Mouse (Mus musculus) fibroblast of lung, adult 2 months (primary cell): ENCODE measurements around the gene Abhd16a.
"Not testable (repeated sequence)": the region's sequence is repeated elsewhere in the genome, so short reads cannot be mapped to it uniquely, and the experiment has no call there.

Source experiments
- DNase-seq: peaks from one replicate; pipeline ENCODE4 v3.0.0-alpha.2; 2011; ENCODE audit warnings: low read depth

Abhd16a gene

DNA sequence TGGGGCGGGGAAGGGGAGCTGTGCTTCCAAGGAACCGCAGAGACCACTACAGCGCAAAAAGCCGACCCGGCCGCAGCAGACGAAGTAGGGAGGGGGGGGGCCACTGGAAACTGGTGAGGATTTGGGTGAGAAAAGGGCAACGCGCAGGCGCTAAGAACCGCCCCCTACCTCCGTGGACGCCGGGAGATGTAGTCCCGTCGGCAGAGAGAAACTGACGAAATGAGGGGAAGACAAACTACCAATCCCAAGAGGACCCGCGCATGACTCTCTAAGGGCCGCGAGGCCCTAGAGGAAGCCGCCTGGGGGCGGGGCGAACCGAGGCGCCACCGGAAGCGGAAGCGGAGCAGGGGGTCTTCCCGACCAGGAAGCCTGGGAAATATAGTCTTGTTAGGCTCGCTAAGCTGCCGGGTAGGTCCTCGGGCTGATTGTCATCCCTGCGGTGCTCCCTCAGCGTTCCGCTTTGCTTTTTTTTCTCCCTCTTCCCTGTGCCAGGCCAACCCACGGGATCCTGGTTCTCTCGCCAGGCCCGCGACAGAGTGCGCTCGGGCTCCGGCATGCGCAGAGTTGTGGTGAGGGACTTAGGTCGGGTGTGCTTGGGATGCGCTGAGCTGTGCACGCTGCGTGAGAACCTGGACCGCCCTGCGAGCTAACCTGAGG lies 32.2 kb downstream of the Abhd16a start, which contains the start of gene Gpank1:
Gene Gpank1 (plus strand): TSS at position 313 of the 657 bp plus-strand sequence.
- DNase-seq, result peak; percentile 97

- peak; percentile 20 for DNase-seq
Measured at GRCm38 (mm10) chr17:35121871-35122303, 32.8 kb downstream of the Abhd16a start, which contains the start of gene Csnk2b. Csnk2b (minus strand) TSS chr17:35122053.

- DNase-seq, result not testable (repeated sequence)
Measured at GRCm38 (mm10) chr17:35123287-35123686, 34.2 kb downstream of the Abhd16a start.

GRCm38 (mm10) chr17:35124261-35124896 lies 35.3 kb downstream of the Abhd16a start:
- not testable (repeated sequence) for DNase-seq

- DNase-seq, result no peak
Measured at GRCm38 (mm10) chr17:35125081-35125480, 36.0 kb downstream of the Abhd16a start.

DNA sequence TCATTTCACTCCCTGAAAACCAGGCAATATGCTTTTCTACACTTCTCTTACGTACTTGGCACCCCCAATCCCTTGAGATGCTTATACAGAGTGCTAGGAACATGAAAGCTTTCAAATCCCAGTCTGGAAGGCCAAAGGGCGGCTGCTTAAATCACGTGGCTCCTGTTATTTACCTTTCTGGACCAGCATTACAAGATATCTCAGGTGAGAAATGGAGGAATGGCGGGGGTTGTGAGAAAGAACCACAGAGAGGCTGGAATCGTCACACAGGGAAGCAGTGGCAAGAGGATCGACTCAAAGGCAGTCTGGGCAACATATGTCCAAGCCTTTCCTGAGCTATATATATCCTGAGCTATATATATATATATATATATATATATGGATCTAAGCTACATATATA lies 36.5 kb downstream of the Abhd16a start:
- no peak for DNase-seq

GRCm38 (mm10) chr17:35126206-35126611 lies 37.1 kb downstream of the Abhd16a start, which contains the start of gene D17H6S53E:
D17H6S53E (plus strand) TSS chr17:35126373.
- DNase-seq, result no peak

DNA sequence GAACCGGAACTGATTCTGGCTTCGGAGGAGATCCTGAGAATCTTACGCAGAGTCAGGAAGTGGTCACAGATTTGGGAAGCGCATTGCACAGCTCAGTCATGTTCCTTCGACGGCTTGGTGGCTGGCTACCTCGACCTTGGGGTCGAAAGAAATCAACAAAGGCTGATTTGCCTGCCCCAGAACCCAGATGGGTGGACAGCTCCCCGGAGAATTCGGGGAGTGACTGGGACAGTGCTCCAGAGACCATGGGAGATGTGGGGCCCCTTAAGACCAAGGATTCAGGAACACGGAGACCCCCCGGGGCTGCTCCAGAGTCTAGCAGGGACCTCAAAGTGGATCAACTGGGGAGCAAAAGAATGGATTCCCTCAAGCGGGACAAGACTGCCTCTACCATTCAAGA lies 38.0 kb downstream of the Abhd16a start:
- no peak for DNase-seq

DNA sequence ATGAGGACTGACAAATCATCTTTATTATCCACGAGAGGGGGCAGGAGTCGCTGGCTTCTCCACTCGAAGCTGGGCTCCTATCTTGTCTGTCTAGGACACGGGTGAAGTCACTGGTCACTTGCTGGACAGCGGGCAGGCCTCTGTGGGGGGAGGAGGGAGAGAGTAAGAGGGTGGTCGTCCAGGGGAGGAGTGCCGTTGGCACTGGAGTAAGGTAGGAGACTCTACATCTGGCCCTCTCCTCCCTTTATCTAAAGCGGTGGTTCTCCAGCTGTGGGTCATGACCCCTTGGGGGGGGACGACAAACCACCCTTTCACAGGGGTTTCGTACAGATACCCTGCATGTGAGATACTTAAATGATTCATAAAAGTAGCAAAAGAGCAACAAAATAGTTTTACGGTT lies 39.9 kb downstream of the Abhd16a start:
- no peak for DNase-seq

DNA sequence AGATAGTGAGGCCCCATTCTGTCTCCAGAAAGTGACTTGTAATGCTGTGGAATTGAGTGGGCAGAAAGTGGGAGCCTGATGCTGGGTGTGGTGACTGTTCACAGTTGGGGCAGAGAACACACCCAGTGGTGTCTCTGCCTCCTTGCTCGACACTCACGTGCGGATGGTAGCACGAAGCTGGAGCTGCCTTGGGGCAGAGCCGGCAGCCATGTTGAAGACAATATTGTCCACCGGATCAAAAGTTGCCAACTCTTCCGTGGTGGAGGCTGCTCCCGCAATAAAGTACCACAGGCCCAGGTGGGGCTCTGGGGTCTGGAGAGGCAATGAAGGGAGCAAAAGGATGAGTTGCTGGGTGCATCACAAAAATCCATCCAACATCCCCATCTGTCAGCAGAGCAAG lies 42.0 kb downstream of the Abhd16a start:
- no peak for DNase-seq

- DNase-seq, result no peak
Measured at GRCm38 (mm10) chr17:35131500-35132173, 42.6 kb downstream of the Abhd16a start, which contains the start of gene Apom. Apom (minus strand) TSS chr17:35132050.

- DNase-seq, result no peak
Measured at GRCm38 (mm10) chr17:35132174-35132560, 43.1 kb downstream of the Abhd16a start.

- no peak for DNase-seq
Measured at GRCm38 (mm10) chr17:35133517-35133916, 44.5 kb downstream of the Abhd16a start.

DNA sequence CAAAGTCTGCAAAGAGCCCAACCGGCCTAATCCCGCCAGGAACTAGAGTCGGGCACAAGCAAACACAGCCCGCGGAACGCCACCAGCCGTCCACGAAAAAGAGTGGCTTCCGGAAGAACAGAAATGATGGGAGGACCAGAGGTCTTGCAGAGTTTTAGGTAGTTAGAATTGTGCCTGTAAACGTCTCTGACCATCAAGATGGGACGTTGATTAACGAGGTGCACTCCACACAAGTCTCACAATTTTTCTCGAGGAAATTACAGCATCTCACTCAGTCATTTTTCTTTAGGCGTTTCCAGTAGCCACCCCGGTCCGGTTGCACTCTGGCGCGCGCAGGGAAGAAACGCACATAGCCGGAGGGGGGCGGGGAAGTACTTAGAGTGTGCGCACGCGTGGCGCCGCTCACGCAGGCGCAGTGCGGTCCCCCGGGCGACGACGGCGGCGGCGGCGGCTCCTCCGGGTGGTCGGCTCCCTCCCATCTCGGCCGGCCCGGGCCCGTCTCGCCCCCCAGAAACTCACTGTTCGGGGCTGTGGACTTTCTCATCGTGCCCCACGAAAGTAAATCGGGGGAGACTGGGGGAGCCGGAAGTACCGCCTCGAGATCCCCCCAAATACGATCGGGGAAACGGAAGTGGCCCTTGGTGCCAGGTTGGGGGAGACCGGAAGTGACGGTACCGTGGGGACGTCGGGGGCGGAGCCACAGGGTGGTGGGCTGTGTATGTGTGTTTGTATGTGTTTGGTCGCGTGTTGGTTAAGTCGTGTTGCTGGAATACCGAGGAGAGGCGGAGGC lies 45.9 kb downstream of the Abhd16a start, which contains the start of gene Bag6:
Gene Bag6 (plus strand): TSS at position 378 of the 790 bp plus-strand sequence.
- DNase-seq, result peak; percentile 79

DNA sequence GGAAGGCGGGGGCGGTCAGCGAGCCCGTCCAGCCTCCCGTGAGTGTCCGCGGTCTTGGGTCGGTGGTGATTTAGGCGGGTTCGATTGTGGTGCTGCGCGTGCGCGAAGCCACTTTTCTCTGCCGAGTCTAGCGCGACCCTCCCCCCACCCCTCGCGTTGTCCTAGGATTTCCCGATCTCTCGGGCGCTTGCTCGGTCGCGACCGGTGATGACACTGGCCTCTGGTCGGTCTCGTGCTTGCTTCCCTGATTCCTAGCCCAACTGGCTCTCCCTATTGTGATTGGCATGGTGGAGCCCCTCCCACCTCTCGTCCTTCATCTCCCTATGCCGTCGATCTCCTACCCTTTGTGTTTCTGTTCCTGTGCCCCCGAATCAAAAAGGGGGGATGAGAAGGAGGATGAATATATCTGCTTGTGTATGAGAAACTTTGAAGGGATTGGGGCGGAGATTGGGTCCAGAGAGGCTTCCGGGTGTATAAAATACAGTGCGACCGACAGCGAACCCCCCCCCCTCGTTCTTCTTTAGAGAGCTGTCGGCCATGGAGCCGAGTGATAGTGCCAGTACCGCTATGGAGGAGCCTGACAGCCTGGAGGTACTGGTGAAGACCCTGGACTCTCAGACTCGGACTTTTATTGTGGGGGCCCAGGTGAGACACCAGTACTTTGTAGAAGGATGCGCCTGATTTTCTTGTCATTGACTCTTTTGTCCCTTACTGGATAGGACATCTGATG lies 46.7 kb downstream of the Abhd16a start:
- DNase-seq, result no peak

- DNase-seq, result no peak
Measured at GRCm38 (mm10) chr17:35139269-35139668, 50.2 kb downstream of the Abhd16a start.

DNA sequence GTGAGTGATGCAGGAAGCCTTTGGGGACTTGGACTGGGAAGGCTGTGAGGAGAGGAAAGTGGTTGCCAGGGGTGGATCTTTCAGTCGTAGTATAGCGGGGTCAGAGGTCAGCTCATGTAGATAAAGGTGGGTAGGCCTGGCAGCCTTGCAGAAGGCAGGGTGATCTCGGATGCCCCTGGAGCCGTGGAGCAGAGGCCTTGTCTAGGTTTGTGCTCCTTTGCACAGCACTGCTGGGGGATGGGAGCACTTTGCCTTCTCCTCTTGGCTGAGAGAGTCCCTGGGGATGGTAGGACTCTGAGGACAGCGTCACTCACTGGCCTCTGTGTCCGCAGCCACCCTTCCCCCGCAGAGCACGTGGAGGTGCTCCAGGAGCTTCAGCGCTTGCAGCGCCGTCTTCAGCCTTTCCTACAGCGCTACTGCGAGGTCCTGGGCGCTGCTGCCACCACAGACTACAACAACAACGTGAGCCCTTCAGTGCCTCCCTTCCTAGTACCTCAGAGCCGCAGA lies 51.5 kb downstream of the Abhd16a start:
- no peak for DNase-seq

DNA sequence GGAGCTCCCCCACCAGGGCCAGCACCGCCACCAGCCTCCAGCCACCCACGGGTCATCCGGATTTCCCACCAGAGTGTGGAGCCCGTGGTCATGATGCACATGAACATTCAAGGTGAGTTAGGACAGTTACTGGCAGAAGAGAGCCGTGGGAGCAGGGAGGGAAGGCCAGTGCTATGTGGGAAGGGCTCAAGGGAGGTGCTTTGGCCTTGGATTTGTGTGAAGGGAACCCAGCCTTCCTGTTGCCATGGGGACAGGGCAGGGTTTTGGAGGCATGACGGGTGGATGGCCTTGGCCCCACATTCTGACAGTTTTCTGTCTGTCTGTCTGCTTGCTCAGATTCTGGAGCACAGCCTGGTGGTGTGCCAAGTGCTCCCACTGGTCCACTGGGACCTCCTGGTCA lies 52.9 kb downstream of the Abhd16a start:
- no peak for DNase-seq

DNA sequence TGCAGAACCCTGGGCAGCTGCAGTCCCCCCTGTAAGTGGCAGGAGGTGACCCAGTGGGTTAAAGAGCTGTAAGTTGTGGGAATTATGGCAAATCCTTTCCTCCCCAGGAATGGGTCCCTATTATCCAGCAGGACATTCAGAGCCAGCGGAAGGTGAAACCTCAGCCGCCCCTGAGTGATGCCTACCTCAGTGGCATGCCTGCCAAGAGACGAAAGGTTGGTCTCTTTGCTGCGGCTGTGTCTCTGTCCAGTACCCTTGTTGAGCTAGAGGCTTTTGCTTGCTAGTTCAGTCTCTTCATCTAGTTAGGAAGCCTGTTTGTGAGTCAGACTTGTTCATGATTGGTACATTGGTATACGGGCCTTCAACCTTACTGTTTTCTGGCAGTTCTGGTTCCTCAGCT lies 57.1 kb downstream of the Abhd16a start:
- no peak for DNase-seq

GRCm38 (mm10) chr17:35147348-35147747 lies 58.3 kb downstream of the Abhd16a start:
- DNase-seq, result no peak
